Mouse (Mus musculus) fat pad, adult 2 months (tissue): Measurements from ENCODE around the gene Spem2.

Source experiments
- DNase-seq: peaks from one replicate; pipeline ENCODE4 v3.0.0-alpha.2; 2011; ENCODE audit warnings: low read depth, low spot score; ENCODE audit errors: extremely low read depth

Gene Spem2

DNA sequence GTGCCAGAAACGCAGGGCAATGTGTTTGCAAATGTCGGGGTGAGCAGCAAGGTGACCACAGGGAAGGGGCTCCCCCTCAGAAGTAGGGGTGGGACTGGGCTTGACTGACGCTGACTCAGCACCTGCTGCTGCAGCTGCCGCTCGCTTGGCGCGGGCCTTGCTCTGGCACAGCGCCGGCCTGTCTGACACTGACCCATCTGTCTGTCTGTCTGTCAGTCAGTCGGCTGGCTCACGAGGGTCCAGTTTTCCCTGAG, 18.2 kb downstream of the Spem2 start:
- DNase-seq: no peak

DNA sequence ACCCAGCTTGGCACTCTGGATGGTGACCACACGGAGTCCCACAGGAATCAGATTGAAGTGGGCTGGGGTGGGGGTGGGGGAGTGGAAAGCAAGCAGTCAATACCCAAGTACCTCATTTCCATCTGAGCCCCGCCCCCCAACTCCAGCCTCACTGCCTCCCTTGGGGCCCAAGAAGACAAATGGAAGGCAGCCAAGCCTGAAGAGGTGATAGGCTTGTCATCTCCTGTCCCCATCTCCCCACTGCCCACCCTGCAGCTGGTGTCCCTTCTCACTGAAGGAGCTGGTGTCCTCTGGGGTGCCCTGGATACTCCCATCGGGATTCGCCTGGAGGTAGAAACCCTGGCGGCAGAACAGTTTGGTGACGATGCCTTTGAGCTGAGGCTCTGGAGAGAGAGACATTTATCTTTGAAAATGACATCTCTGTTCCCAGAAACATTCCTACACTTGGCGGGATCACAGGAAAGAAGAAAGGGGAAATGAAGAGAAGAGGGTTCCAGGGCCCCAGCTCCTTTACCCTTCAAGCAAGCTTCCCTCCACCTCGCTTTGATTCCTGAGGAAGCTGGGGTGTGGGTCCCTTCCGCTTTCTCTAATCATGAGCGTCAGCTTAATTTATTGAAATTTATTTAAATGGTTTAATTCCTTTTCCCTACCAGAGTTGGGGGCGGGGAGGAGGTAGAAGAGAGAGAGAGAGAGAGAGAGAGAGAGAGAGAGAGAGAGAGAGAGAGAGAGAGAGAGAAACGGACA, 18.7 kb downstream of the Spem2 start:
- no peak for DNase-seq

GRCm38 (mm10) chr11:69797924-69798323, 20.3 kb downstream of the Spem2 start:
- no peak for DNase-seq

DNA sequence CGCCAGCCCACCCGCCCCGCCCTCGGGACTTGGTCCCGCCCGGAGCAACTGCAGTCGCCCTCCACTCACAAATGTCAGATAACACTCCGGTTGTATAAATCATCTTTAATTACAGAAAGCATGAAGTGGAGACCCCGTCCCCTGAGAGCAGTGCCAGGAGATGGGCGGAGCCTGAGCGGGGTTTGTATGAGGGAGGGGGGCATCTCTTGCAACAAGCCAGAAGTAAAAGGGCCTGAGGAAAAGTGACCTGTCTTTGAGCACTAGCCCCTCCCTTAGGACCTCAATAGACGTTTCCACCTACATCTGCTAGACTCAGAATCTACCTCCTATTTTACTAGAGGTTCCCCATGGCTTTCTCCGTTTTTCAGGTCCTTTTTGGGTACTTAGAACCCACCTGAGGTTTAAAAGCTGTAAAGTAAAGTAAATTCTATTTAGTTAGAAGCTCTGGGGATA, 22.3 kb downstream of the Spem2 start:
- no peak for DNase-seq

DNA sequence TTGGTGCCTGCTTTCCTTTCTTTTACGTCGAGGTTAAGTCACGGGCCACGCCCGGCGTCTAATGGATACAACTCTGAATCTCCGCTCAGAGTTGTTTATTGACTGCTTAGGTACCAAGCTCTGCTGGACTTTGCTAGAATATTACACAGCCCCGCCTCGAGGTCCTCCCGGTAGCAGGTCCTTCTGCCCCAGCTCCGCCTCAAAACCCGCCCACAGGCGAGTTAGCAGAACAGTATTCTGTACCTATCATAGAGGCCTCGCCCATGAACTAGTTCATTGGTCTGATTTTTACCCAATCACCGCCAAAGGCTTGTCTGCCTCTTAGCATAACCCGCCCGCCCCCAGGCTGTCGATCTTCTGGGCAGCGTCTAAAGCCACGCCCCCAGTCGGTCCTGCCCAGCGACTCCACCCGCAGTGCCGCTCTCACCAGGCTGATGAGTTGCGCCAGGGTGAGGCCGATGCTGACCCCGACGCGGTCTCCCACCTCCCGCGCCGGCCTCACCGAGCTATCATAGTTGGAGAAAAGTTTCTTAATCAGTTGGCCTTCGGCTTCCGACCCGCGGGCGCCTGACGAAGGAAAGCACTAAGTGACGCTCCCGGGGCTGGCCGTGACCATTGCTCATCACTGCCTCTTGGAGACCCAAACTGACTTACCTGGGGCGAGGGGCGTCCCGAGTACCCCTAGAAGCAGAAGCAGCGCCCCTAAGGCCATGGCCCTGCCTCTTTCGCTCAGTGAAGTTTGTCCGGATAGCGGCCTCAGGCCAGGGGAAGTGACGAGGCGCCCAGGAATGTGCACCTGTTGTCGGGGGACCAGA, 22.9 kb downstream of the Spem2 start, which contains the start of gene Chrnb1:
Gene Chrnb1 (minus strand): TSS at position 776 of the 815 bp plus-strand sequence.
- DNase-seq: peak; percentile 93

DNA sequence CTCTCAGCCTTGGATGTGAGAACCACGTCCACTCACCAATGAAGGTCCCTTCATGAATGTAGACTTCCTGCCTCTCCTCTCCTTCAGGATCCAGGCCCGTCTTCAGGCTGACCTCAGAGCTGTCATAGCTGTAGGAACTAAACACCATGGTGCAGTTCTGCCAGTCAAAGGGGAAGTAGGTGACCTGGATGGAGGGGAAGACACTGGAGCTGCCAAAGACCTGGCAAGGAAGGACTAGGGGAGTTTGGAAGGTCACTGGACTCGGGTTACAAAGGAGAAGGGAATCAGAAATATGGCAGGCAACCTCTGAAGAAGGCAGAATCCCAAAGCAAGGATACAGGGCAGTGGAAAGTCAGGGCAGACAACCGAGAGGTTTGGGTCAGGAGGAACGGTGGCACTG, 24.8 kb downstream of the Spem2 start:
- no peak for DNase-seq

DNA sequence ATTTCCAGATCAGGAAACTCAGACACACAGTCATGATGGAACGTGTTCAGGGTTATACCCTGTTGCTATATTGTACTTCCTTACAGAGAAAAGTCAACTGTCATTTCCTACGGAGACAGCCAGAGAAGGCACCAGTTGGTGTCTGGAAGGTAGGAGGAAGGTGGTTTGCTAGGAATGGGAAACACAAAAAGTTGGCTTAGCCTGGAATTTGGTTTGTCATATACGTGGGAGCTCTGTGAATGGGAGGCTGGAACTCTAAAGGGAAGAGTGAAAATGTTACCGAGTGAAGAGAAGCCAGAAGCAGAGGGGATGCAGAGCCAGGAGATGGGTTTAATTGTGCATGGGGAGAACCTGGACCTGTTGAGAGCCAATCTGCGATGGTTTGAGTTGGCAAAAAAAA, 26.8 kb downstream of the Spem2 start:
- no peak for DNase-seq

GRCm38 (mm10) chr11:69789431-69789830, 28.8 kb downstream of the Spem2 start:
- DNase-seq: no peak

DNA sequence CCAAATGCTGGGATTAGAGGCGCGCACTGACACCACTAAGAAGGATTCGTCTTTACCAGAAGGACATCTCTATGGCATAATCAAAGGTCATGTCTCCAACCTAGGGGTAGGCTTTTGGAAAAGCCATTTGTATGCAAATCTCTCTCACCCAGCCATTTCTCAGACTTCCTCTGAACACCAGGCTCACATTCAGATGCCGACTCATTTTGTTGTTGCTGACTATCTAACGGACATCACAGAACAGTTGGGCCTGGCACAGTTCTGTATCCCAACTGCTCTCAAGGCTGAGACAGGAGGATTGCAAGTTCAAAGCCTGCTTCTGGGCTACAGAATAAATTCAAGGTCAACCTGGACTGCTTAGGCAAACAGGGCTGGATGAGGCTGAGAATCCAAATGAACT, 31.0 kb downstream of the Spem2 start:
- no peak for DNase-seq

DNA sequence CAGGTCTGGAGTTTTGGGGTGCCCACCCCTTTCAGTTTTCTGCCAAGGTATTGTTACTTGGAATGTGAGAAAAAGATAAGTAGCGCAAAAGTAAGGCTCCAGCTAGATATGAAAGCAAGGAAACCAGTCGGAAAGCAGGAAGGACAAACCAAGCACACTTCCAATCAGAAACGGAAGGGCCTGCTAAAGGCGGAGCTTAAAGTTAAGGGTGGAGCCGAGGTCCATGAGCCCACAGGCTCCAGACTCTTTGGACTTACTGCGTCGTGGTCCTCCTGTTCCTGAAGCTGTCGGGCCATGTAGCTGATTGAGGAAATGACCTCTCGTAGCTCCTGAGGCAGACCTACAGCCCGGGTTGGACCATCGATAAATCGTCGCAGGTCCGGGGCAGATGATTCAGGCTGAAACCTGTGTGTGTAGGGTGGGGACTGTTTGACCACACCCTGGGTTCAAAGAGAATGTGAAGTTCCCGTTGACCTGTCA, 33.4 kb downstream of the Spem2 start:
- no peak for DNase-seq

DNA sequence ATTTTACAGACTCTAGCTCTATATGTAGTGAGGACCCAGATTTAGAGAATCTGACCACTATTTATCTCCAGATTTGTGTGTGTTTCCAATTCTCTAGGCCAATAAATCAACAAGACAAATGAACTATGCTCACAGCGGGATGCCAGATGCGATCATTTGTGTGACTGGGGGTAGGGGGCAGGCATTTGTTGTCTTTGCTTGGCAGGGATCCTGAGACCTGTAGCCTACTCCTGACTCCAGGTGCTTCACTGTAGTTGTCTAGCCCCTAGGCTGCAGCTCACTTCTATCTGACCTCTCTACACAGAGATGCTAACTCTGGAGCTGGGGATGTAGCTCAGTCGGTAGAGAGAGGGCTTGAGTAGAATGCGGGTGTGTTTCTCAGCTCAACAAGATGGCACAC, 36.4 kb downstream of the Spem2 start:
- DNase-seq: no peak

DNA sequence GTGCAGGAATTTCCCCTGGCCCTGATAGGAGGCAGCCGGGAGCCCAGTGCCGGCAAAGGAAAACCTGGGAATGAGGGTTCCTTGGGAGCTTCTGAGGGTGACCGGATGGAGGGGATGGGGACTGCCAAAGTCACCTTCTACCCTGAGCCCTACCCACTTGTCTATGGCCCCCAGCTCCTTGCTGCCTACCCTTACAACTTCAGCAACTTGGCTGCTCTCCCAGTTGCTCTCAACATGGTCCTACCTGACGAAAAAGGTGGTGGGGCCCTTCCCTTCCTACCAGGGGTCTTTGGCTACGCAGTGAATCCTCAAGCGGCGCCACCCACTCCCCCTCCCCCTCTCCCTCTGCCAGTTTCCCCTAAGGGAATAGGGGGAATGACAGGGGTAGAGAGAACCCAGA, 39.3 kb downstream of the Spem2 start:
- no peak for DNase-seq

- no peak for DNase-seq
Measured at GRCm38 (mm10) chr11:69778258-69778982, 39.8 kb downstream of the Spem2 start.

GRCm38 (mm10) chr11:69777504-69778257, 40.6 kb downstream of the Spem2 start:
- no peak for DNase-seq

- DNase-seq: no peak
Measured at GRCm38 (mm10) chr11:69776488-69776887, 41.8 kb downstream of the Spem2 start.

DNA sequence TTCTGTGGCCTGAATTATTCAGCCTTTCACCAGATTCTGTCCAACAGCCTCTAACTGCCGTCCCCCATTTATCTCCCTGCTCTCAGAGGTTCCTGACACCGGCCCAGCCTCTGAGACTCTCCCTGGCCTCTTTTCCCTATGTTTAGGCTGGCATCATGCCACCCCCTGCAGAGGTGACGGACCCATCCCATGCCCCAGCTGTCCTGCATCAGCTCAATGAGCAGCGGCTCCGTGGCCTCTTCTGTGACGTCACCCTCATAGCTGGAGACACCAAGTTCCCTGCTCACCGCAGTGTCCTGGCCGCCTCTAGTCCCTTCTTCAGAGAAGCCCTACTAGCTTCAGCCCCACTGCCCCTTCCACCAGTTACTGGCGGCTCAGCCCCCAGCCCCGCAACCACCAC, 42.5 kb downstream of the Spem2 start:
- no peak for DNase-seq

GRCm38 (mm10) chr11:69774961-69775360, 43.3 kb downstream of the Spem2 start:
- DNase-seq: no peak

GRCm38 (mm10) chr11:69767625-69767909, 50.7 kb downstream of the Spem2 start:
- no peak for DNase-seq

GRCm38 (mm10) chr11:69766872-69767624, 51.2 kb downstream of the Spem2 start:
- DNase-seq: no peak
